Mouse (Mus musculus) lung, postnatal 25 days (tissue): Measurements from ENCODE around the gene Neb.
"Not testable (repeated sequence)": the region's sequence is repeated elsewhere in the genome, so short reads cannot be mapped to it uniquely, and the experiment has no call there.

Experiments used
- DNase-seq: peaks from one replicate; pipeline ENCODE4 v3.0.0; 2022; ENCODE audit warnings: low spot score

The Neb gene

GRCm38 (mm10) chr2:52177184-52177583 is 201.1 kb downstream of the Neb start:
- no peak for DNase-seq

DNA sequence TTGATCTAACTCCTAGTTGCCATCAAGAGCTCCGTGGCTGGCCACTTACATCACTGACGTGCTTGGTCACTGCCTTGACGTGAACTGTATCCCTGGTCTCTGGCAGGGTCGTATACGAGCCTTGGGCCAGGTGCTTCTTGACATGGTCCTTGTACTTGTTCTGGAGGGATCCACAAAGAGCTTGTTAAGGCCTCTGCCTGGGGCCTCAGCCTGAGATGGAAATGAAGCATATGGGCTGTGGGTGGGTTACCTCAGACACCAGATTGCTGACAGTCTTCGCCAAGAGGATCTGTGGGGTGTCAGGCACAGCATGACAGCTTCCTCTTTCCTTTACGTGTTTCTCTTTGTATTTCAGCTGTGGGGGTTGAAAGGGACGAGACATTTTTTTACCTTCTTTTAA is 201.7 kb downstream of the Neb start:
- no peak for DNase-seq

DNA sequence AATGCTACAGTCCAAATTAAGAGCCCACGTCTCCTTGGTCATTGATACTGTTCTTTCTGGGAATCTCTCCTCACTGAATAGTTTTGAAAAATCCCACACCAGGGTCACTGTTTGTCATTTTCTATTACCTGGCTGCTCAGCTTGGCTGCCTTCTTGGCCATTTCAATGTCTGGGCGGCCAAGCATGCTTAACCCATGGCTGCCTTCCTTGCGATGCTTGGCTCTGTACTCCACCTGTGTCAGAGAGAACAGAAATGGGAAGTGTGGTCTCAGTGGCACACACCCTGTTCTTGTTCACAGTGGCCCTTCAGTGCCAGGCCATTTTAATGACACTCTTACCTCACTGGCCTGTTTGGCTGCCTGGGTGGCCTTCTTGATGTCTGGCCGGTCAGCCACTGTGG is 203.3 kb downstream of the Neb start:
- no peak for DNase-seq

- DNase-seq, result no peak
Measured at GRCm38 (mm10) chr2:52169243-52170005, 208.8 kb downstream of the Neb start.

GRCm38 (mm10) chr2:52153064-52153463 is 225.2 kb downstream of the Neb start:
- no peak for DNase-seq

GRCm38 (mm10) chr2:52133351-52133750 is 244.9 kb downstream of the Neb start:
- no peak for DNase-seq

DNA sequence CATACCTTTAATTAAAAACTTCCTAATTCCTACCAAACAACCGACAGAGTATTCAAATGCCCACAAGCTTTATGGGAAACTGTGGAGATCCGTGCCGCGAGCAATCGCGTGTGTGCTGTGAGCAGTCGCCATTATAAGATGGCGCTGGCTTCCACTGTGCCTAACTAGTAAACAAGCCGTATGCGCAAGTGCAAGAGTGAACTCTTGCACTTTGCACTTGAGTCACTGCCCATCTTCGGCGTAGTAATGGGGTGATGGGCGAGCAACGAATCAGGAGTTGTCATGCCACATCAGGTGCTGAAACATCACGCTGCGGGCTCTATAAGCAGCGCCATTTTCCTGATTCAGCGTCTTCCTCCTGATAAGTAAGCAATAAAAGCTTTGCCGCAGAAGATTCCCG is 246.9 kb downstream of the Neb start:
- not testable (repeated sequence) for DNase-seq

- DNase-seq, result no peak
Measured at GRCm38 (mm10) chr2:52114086-52114485, 264.2 kb downstream of the Neb start.
